Mouse (Mus musculus): ENCODE data around the gene Sprr2a1. TPM values are rescaled to one million over a fixed set of nuclear protein-coding genes. Genes with fewer than 3 reads are reported as not detected.
"Not testable (repeated sequence)": the region's sequence is repeated elsewhere in the genome, so short reads cannot be mapped to it uniquely, and the experiment has no call there.

Gene Sprr2a1
- total RNA-seq (2021) = not detected
- long read RNA-seq, experiment 1 = 0 reads
- long read RNA-seq, experiment 2 = 0 reads

- DNase-seq = not testable (repeated sequence)
Measured at GRCm38 (mm10) chr3:92215569-92215968, at the start of gene Sprr2a1, which contains the start of gene Sprr2a2. Gene Sprr2a1 (plus strand): TSS chr3:92215799. Gene Sprr2a2 (plus strand): TSS chr3:92215920.

GRCm38 (mm10) chr3:92169847-92170246, 45.8 kb upstream of the Sprr2a1 start:
- DNase-seq = no peak

GRCm38 (mm10) chr3:92176880-92177279, 38.7 kb upstream of the Sprr2a1 start:
- no peak for DNase-seq

- DNase-seq = no peak
Measured at GRCm38 (mm10) chr3:92195512-92196200, 19.9 kb upstream of the Sprr2a1 start.

- DNase-seq = not testable (repeated sequence)
Measured at GRCm38 (mm10) chr3:92211133-92211925, 4.3 kb upstream of the Sprr2a1 start.

- not testable (repeated sequence) for DNase-seq
Measured at GRCm38 (mm10) chr3:92212059-92212458, 3.5 kb upstream of the Sprr2a1 start.

- not testable (repeated sequence) for DNase-seq
Measured at GRCm38 (mm10) chr3:92213651-92214050, 1.9 kb upstream of the Sprr2a1 start.

- not testable (repeated sequence) for DNase-seq
Measured at GRCm38 (mm10) chr3:92219031-92219430, 3.4 kb downstream of the Sprr2a1 start.

- DNase-seq = not testable (repeated sequence)
Measured at GRCm38 (mm10) chr3:92223708-92224107, 8.1 kb downstream of the Sprr2a1 start.

- DNase-seq = not testable (repeated sequence)
Measured at GRCm38 (mm10) chr3:92227410-92227809, 11.8 kb downstream of the Sprr2a1 start.

- not testable (repeated sequence) for DNase-seq
Measured at GRCm38 (mm10) chr3:92236463-92237189, 21.0 kb downstream of the Sprr2a1 start.

- not testable (repeated sequence) for DNase-seq
Measured at GRCm38 (mm10) chr3:92238736-92239135, 23.1 kb downstream of the Sprr2a1 start.

- not testable (repeated sequence) for DNase-seq
Measured at GRCm38 (mm10) chr3:92239197-92239596, 23.6 kb downstream of the Sprr2a1 start.

GRCm38 (mm10) chr3:92244833-92245232, 29.2 kb downstream of the Sprr2a1 start:
- DNase-seq = not testable (repeated sequence)

GRCm38 (mm10) chr3:92246245-92246644, 30.6 kb downstream of the Sprr2a1 start:
- DNase-seq = not testable (repeated sequence)

- not testable (repeated sequence) for DNase-seq
Measured at GRCm38 (mm10) chr3:92248494-92248893, 32.9 kb downstream of the Sprr2a1 start.

- not testable (repeated sequence) for DNase-seq
Measured at GRCm38 (mm10) chr3:92250450-92250849, 34.9 kb downstream of the Sprr2a1 start.

- DNase-seq = not testable (repeated sequence)
Measured at GRCm38 (mm10) chr3:92253860-92254259, 38.3 kb downstream of the Sprr2a1 start.

- not testable (repeated sequence) for DNase-seq
Measured at GRCm38 (mm10) chr3:92258526-92258925, 42.9 kb downstream of the Sprr2a1 start.

GRCm38 (mm10) chr3:92263462-92263861, 47.9 kb downstream of the Sprr2a1 start:
- DNase-seq = not testable (repeated sequence)

Measured in adrenal gland, postnatal 10 days (tissue).